Mouse (Mus musculus) spleen, adult 2 months (tissue): ENCODE results near the gene Sim2. TPM values are rescaled to one million over a fixed set of nuclear protein-coding genes. Genes with fewer than 3 reads are reported as not detected.

Experiments used
- DNase-seq, 2 experiments: peaks; one replicate each; pipeline versions ENCODE4 v3.0.0 to v3.0.0-alpha.2; 2012 to 2021; ENCODE audit warnings: low spot score in 2 of 2, low read depth in 1 of 2
- H3K27ac ChIP-seq: fragments of 200-500 bp; 2 replicates; pipeline ENCODE4 v1.5.1; 2012; ENCODE audit warnings: low read length, inconsistent platforms; ENCODE audit not compliant: insufficient read depth
- H3K27me3 ChIP-seq: fragments of 200-500 bp; 2 replicates; pipeline ENCODE4 v1.6.1; 2012; ENCODE audit warnings: mild to moderate bottlenecking, moderate library complexity, low read length, inconsistent platforms; ENCODE audit not compliant: control insufficient read depth, insufficient read depth
- H3K36me3 ChIP-seq: fragments of 200-500 bp; 2 replicates; pipeline ENCODE4 v1.6.1; 2012; ENCODE audit warnings: mild to moderate bottlenecking, low read length, inconsistent platforms; ENCODE audit not compliant: control insufficient read depth, insufficient read depth
- H3K4me1 ChIP-seq: fragments of 200-500 bp; 2 replicates; pipeline ENCODE4 v1.6.1; 2011; ENCODE audit warnings: inconsistent platforms; ENCODE audit not compliant: control insufficient read depth, insufficient read depth, insufficient read length
- H3K4me3 ChIP-seq: fragments of 200-500 bp; 2 replicates; pipeline ENCODE4 v1.5.1; 2011; ENCODE audit warnings: mild to moderate bottlenecking, inconsistent platforms; ENCODE audit not compliant: insufficient read depth, insufficient read length; ENCODE audit errors: extremely low read depth
- CTCF ChIP-seq: fragments of 200-500 bp; IDR thresholded peaks from 2 replicates; pipeline ENCODE4 v1.5.1; 2011; ENCODE audit warnings: mild to moderate bottlenecking, inconsistent platforms; ENCODE audit not compliant: insufficient read depth, insufficient read length, insufficient replicate concordance; ENCODE audit errors: extremely low read depth
- POLR2A ChIP-seq: fragments of 200-500 bp; IDR thresholded peaks from 2 replicates; pipeline ENCODE4 v1.6.1; 2011; ENCODE audit warnings: low read depth, low read length, inconsistent platforms
- WGBS: fragments of 180-500 bp; shearing (Covaris S2); methylation state at CpG from one replicate; pipeline ENCODE4 v1.1.7; 2018; 5-methylcytosine and 5-hydroxymethylcytosine counted together
- polyA plus RNA-seq: library from polyadenylated mRNA; depleted of rRNA; stranded (reverse); fragments of >200 nt; gene quantifications from 2 replicates; pipeline ENCODE4 v1.2.3, GENCODE M21; 2012

The Sim2 gene
- polyA plus RNA-seq, 1 experiment: not detected

GRCm38 (mm10) chr16:94043797-94044196, 40.9 kb upstream of the Sim2 start:
- Histone ChIP-seq H3K36me3 (no peaks in the 10 kb centered on the region), H3K27ac (no peak overlapping the region), H3K27me3 (no peaks in the 10 kb centered on the region), H3K4me3 (no peak overlapping the region), H3K4me1 (no peaks in the 10 kb centered on the region)
- WGBS: 92% methylated on average over 1 of the region's 1 CpGs
- TF ChIP-seq POLR2A (no peak), CTCF (no peak)
- DNase-seq: no peak

GRCm38 (mm10) chr16:94044996-94045395, 39.7 kb upstream of the Sim2 start:
- WGBS: 42% methylated on average over 7 of the region's 7 CpGs
- no peak overlapping the region for H3K27ac ChIP-seq
- H3K4me3 ChIP-seq: no peak overlapping the region
- H3K27me3 ChIP-seq: no peaks in the 10 kb centered on the region
- DNase-seq: no peak
- no peaks in the 10 kb centered on the region for H3K4me1 ChIP-seq
- no peaks in the 10 kb centered on the region for H3K36me3 ChIP-seq
- TF ChIP-seq CTCF (no peak), POLR2A (no peak)

DNA sequence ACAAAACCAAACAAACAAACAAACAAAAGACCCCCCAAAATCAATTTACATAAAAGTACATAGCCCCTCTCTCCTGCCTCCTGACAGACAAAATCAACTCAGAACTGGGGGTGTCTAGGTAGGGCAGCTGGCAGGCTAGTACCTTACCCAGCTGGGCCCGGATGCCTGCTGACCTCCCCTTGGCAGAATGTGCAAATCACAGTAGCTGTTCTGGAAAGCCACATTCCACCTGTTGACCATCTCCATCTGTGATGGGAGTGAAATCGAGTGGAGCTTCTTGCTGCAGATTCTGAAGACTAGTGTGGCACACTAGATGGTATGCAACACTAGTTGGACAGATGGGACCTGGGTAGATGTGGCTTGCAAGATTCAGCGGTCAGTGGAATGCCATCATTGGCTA, 34.4 kb upstream of the Sim2 start:
- no peaks in the 10 kb centered on the region for H3K27me3 ChIP-seq
- 92% methylated on average over 3 of the region's 3 CpGs for WGBS
- TF ChIP-seq POLR2A: no peak
- TF ChIP-seq CTCF: no peak
- no peak overlapping the region for H3K27ac ChIP-seq
- H3K36me3 ChIP-seq: no peaks in the 10 kb centered on the region
- H3K4me3 ChIP-seq: no peak overlapping the region
- no peak for DNase-seq
- H3K4me1 ChIP-seq: no peaks in the 10 kb centered on the region

- H3K27ac ChIP-seq: no peak overlapping the region
- H3K4me1 ChIP-seq: no peaks in the 10 kb centered on the region
- no peaks in the 10 kb centered on the region for H3K36me3 ChIP-seq
- WGBS: 93% methylated on average over 12 of the region's 12 CpGs
- no peaks in the 10 kb centered on the region for H3K27me3 ChIP-seq
- H3K4me3 ChIP-seq: no peak overlapping the region
- TF ChIP-seq CTCF: no peak
- no peak for TF ChIP-seq POLR2A
- DNase-seq: no peak
These were observed 29.6 kb upstream of the Sim2 start for GRCm38 (mm10) chr16:94055176-94055575.

- WGBS: 85% methylated on average over 8 of the region's 8 CpGs
- Histone ChIP-seq H3K4me1 (no peaks in the 10 kb centered on the region), H3K36me3 (no peaks in the 10 kb centered on the region), H3K4me3 (no peak overlapping the region), H3K27ac (no peak overlapping the region), H3K27me3 (no peaks in the 10 kb centered on the region)
- DNase-seq: no peak
- TF ChIP-seq POLR2A (no peak), CTCF (no peak)
These were observed 29.2 kb upstream of the Sim2 start for GRCm38 (mm10) chr16:94055576-94055975.

GRCm38 (mm10) chr16:94059820-94060219, 24.9 kb upstream of the Sim2 start:
- Histone ChIP-seq H3K27me3 (no peaks in the 10 kb centered on the region), H3K27ac (no peak overlapping the region), H3K4me3 (no peak overlapping the region), H3K36me3 (no peaks in the 10 kb centered on the region), H3K4me1 (no peaks in the 10 kb centered on the region)
- DNase-seq: no peak
- no peak for TF ChIP-seq CTCF
- no peak for TF ChIP-seq POLR2A
- 78% methylated on average over 9 of the region's 9 CpGs for WGBS

DNA sequence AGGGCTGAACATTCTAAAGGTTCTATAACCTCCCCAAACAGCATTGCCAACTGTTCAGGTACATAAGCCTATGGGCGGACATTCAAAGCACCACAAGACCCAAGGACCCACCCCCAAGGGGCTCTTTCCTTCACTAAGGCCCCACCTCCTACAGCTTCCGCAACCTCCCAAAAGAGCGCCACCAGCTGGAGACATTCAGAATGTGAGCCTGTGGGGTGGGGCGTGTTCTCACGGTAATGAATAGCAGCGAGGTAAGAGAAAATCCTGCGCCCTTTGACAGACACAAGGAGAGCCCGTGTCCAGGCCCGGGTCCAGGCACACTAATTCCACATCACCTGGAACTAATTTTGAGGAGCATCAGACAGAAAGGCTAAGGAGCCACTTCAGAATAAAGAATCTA, 20.5 kb upstream of the Sim2 start:
- 92% methylated on average over 9 of the region's 9 CpGs for WGBS
- H3K36me3 ChIP-seq: no peaks in the 10 kb centered on the region
- TF ChIP-seq CTCF (no peak), POLR2A (no peak)
- H3K27me3 ChIP-seq: no peaks in the 10 kb centered on the region
- DNase-seq: no peak
- H3K27ac ChIP-seq: no peak overlapping the region
- no peak overlapping the region for H3K4me3 ChIP-seq
- no peaks in the 10 kb centered on the region for H3K4me1 ChIP-seq
